Mouse (Mus musculus) spleen, adult 10 weeks (tissue): Measurements from ENCODE around the gene Olfr1366. TPM values are rescaled to one million over a fixed set of nuclear protein-coding genes. Genes with fewer than 3 reads are reported as not detected.

Source experiments
- polyA plus RNA-seq: library from polyadenylated mRNA; stranded (reverse); fragments of 350-450 nt; fragmentation: Illumina TruSeq; extraction: RNeasy Lipid Tissue Mini Kit (QIAGEN cat#74804); gene quantifications from one replicate; pipeline ENCODE4 v1.2.3, GENCODE M21; 2015; ENCODE audit warnings: low replicate concordance; ENCODE audit not compliant: insufficient read depth

The Olfr1366 gene
- not detected for polyA plus RNA-seq

GRCm38 (mm10) chr13:21542708-21543107, at the start of gene Olfr1366:
Gene Olfr1366, minus strand, starts transcription at chr13:21542808.

GRCm38 (mm10) chr13:21581659-21582058, 39.1 kb upstream of the Olfr1366 start, which contains the start of gene Olfr1364:
Gene Olfr1364, minus strand, starts transcription at chr13:21581759.

DNA sequence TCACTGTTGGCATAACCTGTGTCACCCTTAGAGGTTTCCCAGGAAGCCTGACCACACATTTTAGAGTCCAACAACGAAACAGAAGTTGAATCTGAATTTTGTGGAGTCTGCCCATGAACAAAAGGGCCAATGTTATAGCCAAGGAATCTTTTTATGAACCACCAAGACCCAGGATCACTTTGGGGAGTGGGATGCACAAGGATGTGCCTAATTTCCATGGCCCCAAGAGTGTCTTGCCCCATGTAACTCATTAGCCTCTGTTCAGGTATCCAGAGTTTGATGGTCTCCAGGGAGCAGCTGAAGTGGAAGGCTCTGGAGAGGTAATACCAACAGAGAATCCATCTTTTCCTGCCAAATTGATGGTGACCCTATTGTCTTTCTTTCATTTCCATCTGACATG, 17.2 kb upstream of the Olfr1366 start, which contains the start of gene Olfr1535:
TSS of gene Olfr1535 (minus strand) at position 101 of the 400 bp plus-strand sequence.

DNA sequence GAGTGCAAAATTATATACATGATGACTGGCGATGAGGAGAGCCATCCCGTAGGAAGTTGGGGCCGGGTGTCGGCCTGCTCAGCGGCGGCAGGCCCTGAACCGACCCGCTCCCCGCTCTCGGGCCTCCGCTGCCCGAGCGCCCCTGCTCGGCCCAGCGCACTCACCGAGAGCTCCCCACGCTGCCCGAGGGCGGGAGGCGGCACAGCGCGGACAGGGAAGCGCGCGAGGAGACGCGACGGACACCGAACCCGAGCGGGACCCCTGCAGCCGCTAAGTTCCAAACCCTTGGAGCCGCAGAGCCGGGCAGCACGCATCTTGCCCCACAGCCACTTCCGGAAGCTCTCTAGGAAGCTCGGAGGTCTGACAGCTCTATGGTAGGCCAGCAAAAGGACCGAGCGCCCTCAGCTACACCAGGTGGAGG, 11.8 kb downstream of the Olfr1366 start, which contains the start of gene Zkscan8:
TSS of gene Zkscan8 (minus strand) at position 340 of the 421 bp plus-strand sequence.

DNA sequence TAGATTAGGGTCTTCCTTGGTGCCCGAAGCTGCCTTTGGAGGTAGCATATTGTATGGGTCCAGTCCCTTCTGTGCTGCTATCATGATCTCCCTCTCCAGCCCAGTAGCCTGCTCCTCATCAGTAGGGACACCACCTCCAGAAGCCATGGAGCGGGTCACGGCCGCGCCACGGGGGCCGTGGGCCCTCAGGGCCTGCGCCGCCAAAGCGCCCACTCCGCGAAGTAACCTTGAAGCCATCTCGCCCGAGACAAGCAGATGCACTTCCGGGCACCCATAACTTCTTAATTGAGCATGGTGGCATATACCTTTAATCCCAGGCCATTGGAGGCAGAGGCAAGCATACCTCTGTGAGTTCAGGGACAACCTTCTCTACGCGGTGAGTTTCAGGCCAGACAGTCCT, 41.4 kb downstream of the Olfr1366 start, which contains the start of gene Gm11273:
TSS of gene Gm11273 (minus strand) at position 237 of the 400 bp plus-strand sequence.

GRCm38 (mm10) chr13:21495080-21495479, 47.5 kb downstream of the Olfr1366 start, which contains the start of gene AK157302:
Gene AK157302, plus strand, starts transcription at chr13:21495223.

Other genes starting within 250 kb of the Olfr1366 start
- not detected for gene Gpx6, start 230.7 kb downstream of the Olfr1366 start, polyA plus RNA-seq
- gene Olfr1367, start 195.9 kb downstream of the Olfr1366 start, polyA plus RNA-seq: not detected
- 7.2 TPM for gene Zscan12, start 180.0 kb downstream of the Olfr1366 start, polyA plus RNA-seq
- 109 TPM for gene Zkscan3, start 140.1 kb downstream of the Olfr1366 start, polyA plus RNA-seq
- gene Pgbd1, start 101.8 kb downstream of the Olfr1366 start, polyA plus RNA-seq: 1.5 TPM
- 108 TPM for gene Zscan26, start 89.1 kb downstream of the Olfr1366 start, polyA plus RNA-seq
- 0.32 TPM for gene Nkapl, start 74.3 kb downstream of the Olfr1366 start, polyA plus RNA-seq
- gene Zkscan4, start 63.9 kb downstream of the Olfr1366 start, polyA plus RNA-seq: 1.2 TPM
- not detected for gene Gm10065, start 63.4 kb downstream of the Olfr1366 start, polyA plus RNA-seq
- 1.3 TPM for gene AK157302, start 47.6 kb downstream of the Olfr1366 start, polyA plus RNA-seq
- 1.8 TPM for gene Gm11273, start 41.4 kb downstream of the Olfr1366 start, polyA plus RNA-seq
- gene Zkscan8, start 11.7 kb downstream of the Olfr1366 start, polyA plus RNA-seq: 19.1 TPM
- not detected for gene Olfr1535, start 17.1 kb upstream of the Olfr1366 start, polyA plus RNA-seq
- gene Olfr1364, start 39.0 kb upstream of the Olfr1366 start, polyA plus RNA-seq: not detected
- not detected for gene Olfr1362, start 71.2 kb upstream of the Olfr1366 start, polyA plus RNA-seq
- not detected for gene Olfr11, start 99.7 kb upstream of the Olfr1366 start, polyA plus RNA-seq
- not detected for gene Olfr1361, start 120.6 kb upstream of the Olfr1366 start, polyA plus RNA-seq
- not detected for gene Olfr1360, start 134.6 kb upstream of the Olfr1366 start, polyA plus RNA-seq
- not detected for gene Olfr1359, start 155.3 kb upstream of the Olfr1366 start, polyA plus RNA-seq
- not detected for gene Hist1h2bl, start 173.3 kb upstream of the Olfr1366 start, polyA plus RNA-seq
- not detected for gene Hist1h2ai, start 173.6 kb upstream of the Olfr1366 start, polyA plus RNA-seq
- gene Hist1h3h, start 174.9 kb upstream of the Olfr1366 start, polyA plus RNA-seq: not detected
- not detected for gene Hist1h2bm, start 179.2 kb upstream of the Olfr1366 start, polyA plus RNA-seq
- gene Hist1h4j, start 192.3 kb upstream of the Olfr1366 start, polyA plus RNA-seq: not detected
- not detected for gene Hist1h4k, start 207.7 kb upstream of the Olfr1366 start, polyA plus RNA-seq
- gene Hist1h2ak, start 211.0 kb upstream of the Olfr1366 start, polyA plus RNA-seq: not detected
- gene Hist1h2bn, start 211.3 kb upstream of the Olfr1366 start, polyA plus RNA-seq: not detected
- not detected for gene Hist1h1b, start 237.8 kb upstream of the Olfr1366 start, polyA plus RNA-seq
- gene Hist1h3i, start 240.6 kb upstream of the Olfr1366 start, polyA plus RNA-seq: not detected
- gene Hist1h2an, start 244.4 kb upstream of the Olfr1366 start, polyA plus RNA-seq: not detected
- not detected for gene Hist1h2bp, start 244.7 kb upstream of the Olfr1366 start, polyA plus RNA-seq